Mouse (Mus musculus): ENCODE data around the gene Per2. TPM values are rescaled to one million over a fixed set of nuclear protein-coding genes. Genes with fewer than 3 reads are reported as not detected.

Per2 gene
- polyA plus RNA-seq, 1 experiment = 1.8 TPM

DNA sequence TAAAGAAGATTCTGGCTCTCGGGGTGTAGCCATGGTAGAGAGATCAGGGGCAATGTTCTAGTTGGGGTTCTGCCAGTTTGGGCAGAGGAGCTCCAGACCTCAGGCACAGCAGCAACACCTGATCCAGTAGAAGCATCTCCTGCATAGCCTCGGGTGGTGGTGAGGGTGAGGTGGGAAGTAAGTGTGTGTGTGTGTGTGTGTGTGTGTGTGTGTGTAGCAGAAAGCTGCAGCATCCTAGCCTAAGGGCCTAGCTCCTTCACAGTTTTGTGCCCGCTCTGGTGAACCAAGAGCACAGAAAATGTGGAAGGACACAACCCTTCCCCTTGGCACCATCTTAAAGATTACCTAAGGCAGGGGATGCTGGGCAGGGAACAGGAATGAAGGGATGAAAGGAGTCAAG lies 34.8 kb upstream of the Per2 start:
- peak overlapping the region; percentile 59 for H3ac ChIP-seq (ENCODE audit: control insufficient read depth, insufficient read length)
- TF ChIP-seq TCF12 (IDR thresholded peaks at IDR 0.05; ENCODE audit: insufficient read depth, poor library complexity, severe bottlenecking) = no peak
- TF ChIP-seq POLR2AphosphoS2 (IDR thresholded peaks at IDR 0.05; ENCODE audit: insufficient read length, low read depth) = no peak
- TF ChIP-seq MYOG (IDR thresholded peaks at IDR 0.05; ENCODE audit: control insufficient read depth in 1 of 3, insufficient read depth in 1 of 3, insufficient read length in 2 of 3, low read depth in 2 of 3) = no peak
- no peak for TF ChIP-seq USF1 (IDR thresholded peaks at IDR 0.05; ENCODE audit: low read depth)
- TF ChIP-seq MYOD1 (IDR thresholded peaks at IDR 0.05; ENCODE audit: control insufficient read depth in 1 of 3, insufficient read length in 2 of 3, low read depth in 2 of 3) = no peak
- TF ChIP-seq TCF3 (IDR thresholded peaks at IDR 0.05; ENCODE audit: insufficient read length, low read depth) = no peak
- TF ChIP-seq MAX (IDR thresholded peaks at IDR 0.05; ENCODE audit: low read depth) = no peak
- no peak for TF ChIP-seq CEBPB (IDR thresholded peaks at IDR 0.05; ENCODE audit: insufficient read depth, poor library complexity, severe bottlenecking)
- TF ChIP-seq POLR2A (IDR thresholded peaks at IDR 0.05; ENCODE audit: insufficient read length, low read depth) = no peak
- no peak for TF ChIP-seq REST (IDR thresholded peaks at IDR 0.05; ENCODE audit: insufficient read depth, insufficient read length)
- no peak for TF ChIP-seq SRF (IDR thresholded peaks at IDR 0.05; ENCODE audit: control insufficient read depth, insufficient read length, low read depth)
- TF ChIP-seq E2F4 (IDR thresholded peaks at IDR 0.05; ENCODE audit: insufficient read depth) = no peak
- no peaks in the 10 kb centered on the region for H3K27me3 ChIP-seq (ENCODE audit: control insufficient read depth, insufficient read depth, insufficient read length)
- H3K79me2 ChIP-seq (ENCODE audit: control insufficient read depth, insufficient read depth) = peaks cover 23% of the 10 kb centered on the region
- no peaks in the 10 kb centered on the region for H3K36me3 ChIP-seq (ENCODE audit: control insufficient read depth, insufficient read depth)
- peak overlapping the region; percentile 62 for H3K4me3 ChIP-seq
- peak overlapping the region; percentile 88 for H3K4me2 ChIP-seq (ENCODE audit: low read depth)

GRCm38 (mm10) chr1:91492740-91493139 lies 33.6 kb upstream of the Per2 start:
- Histone ChIP-seq H3K4me2 (ENCODE audit: low read depth) (peak overlapping the region; percentile 52), H3K27me3 (ENCODE audit: control insufficient read depth, insufficient read depth, insufficient read length) (no peaks in the 10 kb centered on the region), H3K36me3 (ENCODE audit: control insufficient read depth, insufficient read depth) (no peaks in the 10 kb centered on the region), H3K4me3 (no peak overlapping the region), H3K79me2 (ENCODE audit: control insufficient read depth, insufficient read depth) (peaks cover 18% of the 10 kb centered on the region), H3ac (ENCODE audit: control insufficient read depth, insufficient read length) (no peak overlapping the region)
- no peak for TF ChIP-seq MYOG (IDR thresholded peaks at IDR 0.05; ENCODE audit: control insufficient read depth in 1 of 3, insufficient read depth in 1 of 3, insufficient read length in 2 of 3, low read depth in 2 of 3)
- TF ChIP-seq E2F4 (IDR thresholded peaks at IDR 0.05; ENCODE audit: insufficient read depth) = no peak
- no peak for TF ChIP-seq USF1 (IDR thresholded peaks at IDR 0.05; ENCODE audit: low read depth)
- no peak for TF ChIP-seq TCF3 (IDR thresholded peaks at IDR 0.05; ENCODE audit: insufficient read length, low read depth)
- no peak for TF ChIP-seq REST (IDR thresholded peaks at IDR 0.05; ENCODE audit: insufficient read depth, insufficient read length)
- TF ChIP-seq MYOD1 (IDR thresholded peaks at IDR 0.05; ENCODE audit: control insufficient read depth in 1 of 3, insufficient read length in 2 of 3, low read depth in 2 of 3) = no peak
- no peak for TF ChIP-seq SRF (IDR thresholded peaks at IDR 0.05; ENCODE audit: control insufficient read depth, insufficient read length, low read depth)
- TF ChIP-seq MAX (IDR thresholded peaks at IDR 0.05; ENCODE audit: low read depth) = no peak
- TF ChIP-seq POLR2A (IDR thresholded peaks at IDR 0.05; ENCODE audit: insufficient read length, low read depth) = no peak
- no peak for TF ChIP-seq TCF12 (IDR thresholded peaks at IDR 0.05; ENCODE audit: insufficient read depth, poor library complexity, severe bottlenecking)
- TF ChIP-seq CEBPB (IDR thresholded peaks at IDR 0.05; ENCODE audit: insufficient read depth, poor library complexity, severe bottlenecking) = no peak
- no peak for TF ChIP-seq POLR2AphosphoS2 (IDR thresholded peaks at IDR 0.05; ENCODE audit: insufficient read length, low read depth)

DNA sequence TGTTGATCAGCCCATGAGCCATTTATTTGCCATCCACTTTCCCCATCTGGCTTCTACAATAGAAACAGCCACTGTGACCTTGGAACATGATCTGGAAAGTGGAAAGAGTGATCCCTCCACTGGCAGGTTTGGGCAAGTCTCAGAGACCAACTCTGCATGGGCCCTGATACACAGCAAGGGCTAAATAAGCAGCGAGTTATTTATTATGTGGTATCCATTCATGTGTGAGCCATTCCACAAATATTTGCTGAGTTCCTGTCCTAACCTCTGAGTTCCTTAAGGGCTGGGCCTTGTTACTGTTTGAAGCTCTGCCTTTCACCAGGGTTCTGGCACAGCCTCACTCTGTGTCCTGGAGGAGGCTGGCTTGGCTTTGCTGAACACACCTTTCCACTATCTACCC lies 31.2 kb upstream of the Per2 start:
- no peak overlapping the region for H3K4me3 ChIP-seq
- H3K36me3 ChIP-seq (ENCODE audit: control insufficient read depth, insufficient read depth) = no peaks in the 10 kb centered on the region
- peak overlapping the region; percentile 27 for H3K4me2 ChIP-seq (ENCODE audit: low read depth)
- TF ChIP-seq POLR2A (IDR thresholded peaks at IDR 0.05; ENCODE audit: insufficient read length, low read depth) (no peak), USF1 (IDR thresholded peaks at IDR 0.05; ENCODE audit: low read depth) (no peak), POLR2AphosphoS2 (IDR thresholded peaks at IDR 0.05; ENCODE audit: insufficient read length, low read depth) (no peak)
- peaks cover 7% of the 10 kb centered on the region for H3K79me2 ChIP-seq (ENCODE audit: control insufficient read depth, insufficient read depth)
- no peaks in the 10 kb centered on the region for H3K27me3 ChIP-seq (ENCODE audit: control insufficient read depth, insufficient read depth, insufficient read length)
- H3ac ChIP-seq (ENCODE audit: control insufficient read depth, insufficient read length) = no peak overlapping the region

DNA sequence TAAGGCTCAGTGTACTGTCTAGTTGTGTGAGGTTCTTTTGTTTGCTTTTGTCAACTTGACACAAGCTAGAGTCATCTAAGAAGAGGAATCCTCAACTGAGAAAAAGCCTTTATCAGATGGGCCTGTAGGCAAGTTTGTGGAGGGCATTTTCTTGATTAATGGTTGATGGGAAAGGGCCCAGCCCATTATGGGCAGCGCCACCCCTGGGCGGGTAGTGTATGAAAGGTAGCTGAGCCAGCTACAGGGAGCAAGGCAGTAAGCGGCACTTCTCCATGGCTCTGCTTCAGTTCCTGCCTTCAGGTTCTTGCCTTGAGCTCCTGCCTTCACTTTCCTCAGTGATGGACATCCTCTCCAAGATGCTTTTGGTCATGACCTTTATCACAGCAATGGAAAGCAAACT lies 27.0 kb upstream of the Per2 start:
- no peaks in the 10 kb centered on the region for H3K36me3 ChIP-seq (ENCODE audit: control insufficient read depth, insufficient read depth)
- H3ac ChIP-seq (ENCODE audit: control insufficient read depth, insufficient read length) = no peak overlapping the region
- H3K27me3 ChIP-seq (ENCODE audit: control insufficient read depth, insufficient read depth, insufficient read length) = no peaks in the 10 kb centered on the region
- H3K4me2 ChIP-seq (ENCODE audit: low read depth) = no peak overlapping the region
- H3K79me2 ChIP-seq (ENCODE audit: control insufficient read depth, insufficient read depth) = no peaks in the 10 kb centered on the region
- TF ChIP-seq TCF3 (IDR thresholded peaks at IDR 0.05; ENCODE audit: insufficient read length, low read depth) (no peak), USF1 (IDR thresholded peaks at IDR 0.05; ENCODE audit: low read depth) (no peak), TCF12 (IDR thresholded peaks at IDR 0.05; ENCODE audit: insufficient read depth, poor library complexity, severe bottlenecking) (no peak), POLR2AphosphoS2 (IDR thresholded peaks at IDR 0.05; ENCODE audit: insufficient read length, low read depth) (no peak), E2F4 (IDR thresholded peaks at IDR 0.05; ENCODE audit: insufficient read depth) (no peak), MAX (IDR thresholded peaks at IDR 0.05; ENCODE audit: low read depth) (no peak), MYOG (IDR thresholded peaks at IDR 0.05; ENCODE audit: control insufficient read depth in 1 of 3, insufficient read depth in 1 of 3, insufficient read length in 2 of 3, low read depth in 2 of 3) (no peak), POLR2A (IDR thresholded peaks at IDR 0.05; ENCODE audit: insufficient read length, low read depth) (no peak)
- H3K4me3 ChIP-seq = no peak overlapping the region

GRCm38 (mm10) chr1:91485422-91485821 lies 26.3 kb upstream of the Per2 start:
- H3ac ChIP-seq (ENCODE audit: control insufficient read depth, insufficient read length) = no peak overlapping the region
- no peaks in the 10 kb centered on the region for H3K79me2 ChIP-seq (ENCODE audit: control insufficient read depth, insufficient read depth)
- H3K4me2 ChIP-seq (ENCODE audit: low read depth) = no peak overlapping the region
- no peaks in the 10 kb centered on the region for H3K27me3 ChIP-seq (ENCODE audit: control insufficient read depth, insufficient read depth, insufficient read length)
- no peak for TF ChIP-seq CEBPB (IDR thresholded peaks at IDR 0.05; ENCODE audit: insufficient read depth, poor library complexity, severe bottlenecking)
- TF ChIP-seq POLR2AphosphoS2 (IDR thresholded peaks at IDR 0.05; ENCODE audit: insufficient read length, low read depth) = no peak
- no peak for TF ChIP-seq REST (IDR thresholded peaks at IDR 0.05; ENCODE audit: insufficient read depth, insufficient read length)
- TF ChIP-seq TCF3 (IDR thresholded peaks at IDR 0.05; ENCODE audit: insufficient read length, low read depth) = no peak
- TF ChIP-seq MYOD1 (IDR thresholded peaks at IDR 0.05; ENCODE audit: control insufficient read depth in 1 of 3, insufficient read length in 2 of 3, low read depth in 2 of 3) = peak in 2 of 3 experiments; percentile 59 to 67
- peak in 1 of 3 experiments; percentile 8 for TF ChIP-seq MYOG (IDR thresholded peaks at IDR 0.05; ENCODE audit: control insufficient read depth in 1 of 3, insufficient read depth in 1 of 3, insufficient read length in 2 of 3, low read depth in 2 of 3)
- TF ChIP-seq USF1 (IDR thresholded peaks at IDR 0.05; ENCODE audit: low read depth) = no peak
- TF ChIP-seq SRF (IDR thresholded peaks at IDR 0.05; ENCODE audit: control insufficient read depth, insufficient read length, low read depth) = no peak
- H3K36me3 ChIP-seq (ENCODE audit: control insufficient read depth, insufficient read depth) = no peaks in the 10 kb centered on the region
- H3K4me3 ChIP-seq = no peak overlapping the region
